Mouse (Mus musculus) thymus, adult 18-20 months (tissue): ENCODE measurements around the gene Lnx1.

Experiments
- DNase-seq, 2 experiments: peaks; one replicate each; pipeline ENCODE4 v3.0.0; 2022; ENCODE audit warnings: mixed read lengths in 2 of 2

Gene Lnx1

DNA sequence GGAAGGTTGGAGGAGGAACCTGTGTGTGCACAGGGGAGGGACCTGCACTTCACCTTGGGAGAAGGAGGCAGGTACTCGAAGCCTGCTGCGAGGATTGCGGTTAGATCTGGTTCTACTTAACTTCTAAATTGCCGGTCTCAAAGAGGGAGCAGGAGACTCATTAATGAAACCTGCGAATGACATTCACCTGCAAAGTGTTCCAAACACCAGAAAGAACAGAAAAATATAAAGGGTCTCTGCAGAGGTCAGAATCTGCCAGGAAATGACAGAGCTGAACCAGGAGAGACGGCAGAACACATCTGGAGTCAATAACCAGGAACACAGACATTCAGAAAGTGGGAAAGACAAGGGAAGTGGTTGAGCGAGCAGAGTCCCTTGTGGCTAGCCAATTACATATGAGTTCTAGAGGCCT, 8.3 kb downstream of the Lnx1 start:
- DNase-seq = no peak

- DNase-seq = no peak
Observed at GRCm38 (mm10) chr5:74693836-74694235, 8.9 kb downstream of the Lnx1 start.

DNA sequence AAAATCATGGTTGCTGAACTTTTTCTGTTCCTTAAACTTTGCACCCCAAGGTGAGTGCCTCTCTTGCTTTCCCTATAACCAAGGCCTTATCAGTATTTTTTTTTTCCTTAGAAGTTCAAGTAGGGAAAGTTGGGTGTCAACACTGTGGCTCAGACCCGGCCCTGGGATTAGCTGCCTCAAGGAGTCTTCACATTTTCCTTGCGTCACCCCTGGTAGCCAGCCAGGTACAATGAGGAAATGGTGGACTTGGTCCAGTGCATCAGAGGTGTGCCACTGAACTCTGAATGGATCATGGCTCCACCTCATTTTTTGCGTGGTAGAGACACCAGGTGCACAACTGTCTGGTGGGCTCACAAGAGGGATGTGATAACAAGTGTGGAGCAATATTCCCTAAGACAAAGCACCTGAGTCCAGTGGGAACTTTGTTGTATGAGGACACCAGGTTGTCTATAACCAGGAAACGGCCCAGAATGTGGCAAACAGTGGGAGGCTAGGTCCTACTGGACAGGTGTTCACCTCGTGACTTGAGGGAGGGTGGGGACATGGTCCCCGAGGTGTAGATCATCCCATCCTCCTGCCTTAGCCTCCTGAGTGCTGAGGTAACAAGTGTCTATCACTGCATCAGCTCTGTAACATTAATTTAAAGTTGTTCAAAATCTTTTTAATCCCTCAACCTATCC, 10.2 kb downstream of the Lnx1 start:
- no peak for DNase-seq

DNA sequence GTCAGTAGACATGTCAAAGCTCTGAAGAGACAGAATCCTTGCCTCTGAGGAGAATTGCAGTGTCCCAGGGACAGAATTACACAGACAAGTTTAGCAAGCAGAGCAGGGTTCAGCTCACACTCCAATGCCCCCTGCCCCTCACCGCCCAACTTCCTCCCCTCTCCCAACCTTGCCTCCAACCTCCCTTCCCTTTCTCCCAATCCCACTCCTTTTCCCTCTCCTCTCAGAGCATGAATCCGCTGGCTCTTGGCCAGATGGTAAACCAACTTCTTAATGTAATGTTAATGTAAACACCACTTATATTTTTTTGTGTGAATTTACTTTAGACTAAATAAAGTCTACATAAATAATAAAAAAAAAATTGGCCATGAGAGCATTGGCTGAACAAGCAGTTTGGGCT, 13.9 kb downstream of the Lnx1 start:
- no peak for DNase-seq

DNA sequence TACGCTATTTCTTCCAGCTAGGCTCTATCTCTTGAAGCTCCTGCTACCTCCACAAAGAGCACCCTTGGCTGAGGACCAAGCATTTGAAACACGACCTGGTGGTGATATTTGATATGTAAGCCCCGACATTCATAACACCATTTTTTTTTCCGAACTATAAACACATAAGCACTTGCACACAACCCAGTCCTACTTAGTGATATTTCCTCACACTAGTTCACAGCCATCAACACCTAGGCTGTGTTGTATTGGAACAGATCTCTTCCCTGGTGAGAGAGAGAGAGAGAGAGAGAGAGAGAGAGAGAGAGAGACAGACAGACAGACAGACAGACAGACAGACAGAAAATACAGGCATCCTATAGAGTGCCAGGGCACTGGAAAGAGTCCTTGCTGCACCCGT, 17.8 kb downstream of the Lnx1 start:
- no peak for DNase-seq

GRCm38 (mm10) chr5:74683832-74684231, 18.9 kb downstream of the Lnx1 start:
- DNase-seq = no peak

DNA sequence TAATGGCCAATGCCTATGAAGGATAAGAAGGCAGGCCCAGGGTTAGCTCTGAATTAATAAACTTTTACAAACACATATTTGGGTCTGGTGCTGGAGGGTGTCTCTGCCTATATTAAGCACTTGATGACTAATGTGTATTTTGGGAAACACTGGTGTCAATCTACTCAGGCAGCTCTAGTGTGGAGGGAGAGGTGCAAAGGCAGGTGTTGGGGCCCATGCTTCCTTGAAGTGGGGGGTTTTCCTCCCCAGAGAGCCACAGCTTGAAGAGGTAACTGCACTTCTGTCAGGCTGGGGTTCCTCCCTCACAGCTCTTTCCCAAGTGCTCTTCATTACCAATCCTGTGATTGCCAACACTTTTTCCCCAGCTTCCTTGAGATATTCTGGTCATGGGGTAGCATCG, 20.0 kb downstream of the Lnx1 start:
- DNase-seq = no peak

GRCm38 (mm10) chr5:74679631-74680030, 23.1 kb downstream of the Lnx1 start:
- DNase-seq = no peak

DNA sequence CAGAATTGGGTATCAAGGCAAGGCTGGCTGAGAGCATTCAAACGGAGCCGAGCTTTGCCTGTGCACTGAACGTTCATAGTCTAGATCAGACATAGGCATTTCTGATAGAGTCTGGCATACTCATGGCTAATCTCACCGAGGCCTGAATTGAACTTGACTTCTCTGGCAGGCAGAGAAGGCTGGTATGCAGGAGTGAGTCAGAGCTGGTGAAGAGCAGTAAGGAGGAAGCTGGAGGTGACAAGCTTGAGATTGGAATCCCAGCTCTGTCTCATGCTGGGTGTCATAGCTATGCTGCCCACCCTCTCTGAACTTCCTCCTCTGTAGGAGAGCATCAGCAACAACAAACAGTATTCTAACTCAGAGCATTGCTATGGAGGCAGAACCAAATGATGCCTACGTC, 24.0 kb downstream of the Lnx1 start:
- DNase-seq = no peak

DNA sequence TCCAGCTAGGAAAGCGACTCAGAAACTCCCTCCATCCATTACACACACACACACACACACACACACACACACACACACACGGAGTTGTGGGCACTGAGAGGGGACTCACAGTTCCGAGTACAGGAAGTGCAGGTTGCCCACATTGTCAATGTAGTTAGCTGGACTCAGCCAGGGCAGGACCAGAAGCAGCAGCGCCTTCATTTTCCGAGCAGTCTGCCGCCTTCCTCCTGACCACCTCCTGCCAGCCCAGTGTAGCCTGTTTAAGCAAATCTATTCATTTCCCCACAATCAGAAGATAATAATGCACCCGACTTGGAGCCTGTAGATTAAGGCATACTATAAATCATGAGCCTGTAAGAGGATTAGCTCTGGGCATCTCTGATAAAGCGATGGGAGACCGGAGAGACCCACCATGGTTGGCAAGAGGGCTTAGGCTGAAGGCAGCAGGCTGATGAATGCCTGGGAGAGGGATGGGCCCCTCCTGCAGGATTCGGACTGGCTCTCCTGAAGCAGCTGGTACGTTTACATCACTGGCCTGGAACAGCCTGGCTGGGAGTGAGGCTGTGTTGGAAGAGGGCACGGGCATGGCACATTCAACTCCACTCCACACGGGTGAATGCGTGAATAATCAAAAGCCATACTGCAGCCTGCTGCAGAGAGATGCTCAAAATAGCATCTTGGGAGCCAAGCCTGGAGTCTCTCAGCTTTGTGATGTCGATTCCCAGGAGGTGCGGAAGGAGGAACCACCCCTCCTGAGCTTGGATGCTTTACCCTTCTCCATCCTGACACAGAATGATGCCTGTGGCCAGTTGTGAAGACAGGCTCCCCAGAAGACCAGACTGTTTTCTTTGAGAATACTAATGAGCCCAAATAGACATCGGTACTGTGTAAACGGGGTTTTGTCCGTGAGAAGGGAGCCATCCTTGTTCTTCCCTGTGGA, 25.0 kb downstream of the Lnx1 start:
- no peak for DNase-seq

GRCm38 (mm10) chr5:74672556-74672955, 30.2 kb downstream of the Lnx1 start:
- no peak for DNase-seq

DNA sequence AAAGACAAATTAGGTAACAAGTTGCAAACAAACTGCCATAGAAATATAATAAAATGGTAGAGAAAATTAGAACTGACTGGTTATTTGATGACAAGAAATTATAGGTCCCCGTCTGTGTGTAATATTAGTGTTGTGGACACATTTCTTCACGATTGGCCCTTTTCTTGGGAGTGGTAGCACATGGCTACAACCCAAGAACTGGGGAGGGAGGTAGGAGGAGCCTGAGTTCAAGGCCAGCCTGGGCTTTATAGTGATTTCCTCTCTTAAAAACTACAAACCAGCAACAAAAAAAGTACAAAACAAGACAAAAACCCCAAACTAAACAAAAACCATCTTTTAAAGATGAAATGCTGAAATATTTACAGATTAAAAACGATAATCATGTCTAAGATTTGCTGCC, 31.8 kb downstream of the Lnx1 start:
- DNase-seq = no peak

DNA sequence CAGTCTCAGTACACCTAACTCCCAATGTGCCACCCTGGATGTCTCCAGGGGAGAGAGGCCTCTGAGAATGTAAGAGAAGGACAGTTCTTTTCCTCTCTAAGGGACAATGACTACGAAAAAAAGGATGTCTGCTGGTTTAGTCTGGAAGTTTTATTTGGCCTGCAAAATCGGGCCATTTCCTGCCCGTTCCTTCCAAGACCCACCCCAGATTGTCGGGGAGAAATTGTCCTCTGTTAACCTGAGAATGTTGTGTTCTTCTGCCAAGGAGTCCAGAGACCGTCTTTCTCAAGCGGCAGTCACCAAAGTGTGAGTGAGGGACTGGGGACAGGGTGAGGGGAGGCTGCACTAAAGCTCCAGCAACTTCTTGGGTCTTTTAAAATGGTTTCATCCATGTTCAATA, 32.8 kb downstream of the Lnx1 start:
- DNase-seq = no peak

- no peak for DNase-seq
Observed at GRCm38 (mm10) chr5:74668956-74669355, 33.8 kb downstream of the Lnx1 start.

DNA sequence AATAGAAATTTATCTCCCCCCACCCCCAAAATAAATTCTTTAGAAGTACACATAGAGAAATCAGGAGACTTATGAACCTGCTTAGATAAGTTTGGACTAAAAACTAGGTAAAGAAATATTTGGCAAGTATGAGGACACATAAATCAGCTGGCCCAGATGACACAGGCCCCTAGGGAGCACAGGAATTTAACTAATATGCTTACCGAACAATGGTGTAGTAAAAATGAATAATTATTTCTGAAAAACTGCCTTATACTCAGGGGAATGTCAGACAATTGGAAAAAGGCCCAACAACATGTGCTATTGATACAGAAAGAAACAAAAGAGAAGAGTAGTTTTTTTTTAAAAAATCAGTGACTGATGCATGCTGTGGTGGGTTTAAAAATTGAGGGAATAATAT, 40.1 kb downstream of the Lnx1 start:
- no peak for DNase-seq

DNA sequence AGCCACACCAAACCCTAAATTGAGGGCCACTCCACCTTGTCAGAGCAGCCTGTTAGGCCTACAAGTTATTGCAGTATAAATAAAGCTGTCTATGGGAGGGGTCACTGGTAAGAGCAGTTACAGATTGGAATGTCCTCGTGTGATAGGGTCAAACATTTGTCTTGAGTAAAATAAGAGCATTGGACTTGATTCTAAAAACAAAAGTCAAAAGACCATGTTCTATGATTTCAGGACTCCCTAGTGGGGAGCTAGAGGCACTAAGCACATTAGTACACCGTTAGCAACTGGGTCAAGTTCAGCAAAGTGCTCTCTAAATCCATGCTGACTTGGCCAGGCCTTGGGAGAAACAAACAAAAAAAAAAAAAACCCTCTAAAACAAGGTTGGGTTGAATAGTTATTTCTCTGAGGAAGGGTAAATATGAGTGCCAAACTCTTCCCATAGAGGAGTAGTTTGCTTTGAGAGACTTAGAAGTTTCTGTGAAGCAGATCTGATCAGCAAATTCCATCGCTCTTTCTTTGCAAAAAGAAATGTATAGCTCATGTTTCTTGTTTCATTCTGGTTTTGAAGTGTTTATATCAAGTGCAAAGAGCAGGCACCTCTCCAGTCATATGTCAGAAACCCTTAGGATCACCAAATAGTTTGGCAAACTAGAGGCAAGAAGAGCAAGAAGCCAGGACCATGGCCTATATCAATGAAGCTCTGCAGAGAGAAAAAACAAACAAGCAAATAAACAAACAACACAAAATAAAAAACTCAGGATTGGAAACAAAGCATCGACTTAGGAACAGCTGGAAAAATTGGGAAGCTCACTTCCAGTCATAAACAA, 40.8 kb downstream of the Lnx1 start:
- no peak for DNase-seq

GRCm38 (mm10) chr5:74659856-74660255, 42.9 kb downstream of the Lnx1 start:
- no peak for DNase-seq

GRCm38 (mm10) chr5:74659281-74659680, 43.4 kb downstream of the Lnx1 start:
- no peak for DNase-seq

DNA sequence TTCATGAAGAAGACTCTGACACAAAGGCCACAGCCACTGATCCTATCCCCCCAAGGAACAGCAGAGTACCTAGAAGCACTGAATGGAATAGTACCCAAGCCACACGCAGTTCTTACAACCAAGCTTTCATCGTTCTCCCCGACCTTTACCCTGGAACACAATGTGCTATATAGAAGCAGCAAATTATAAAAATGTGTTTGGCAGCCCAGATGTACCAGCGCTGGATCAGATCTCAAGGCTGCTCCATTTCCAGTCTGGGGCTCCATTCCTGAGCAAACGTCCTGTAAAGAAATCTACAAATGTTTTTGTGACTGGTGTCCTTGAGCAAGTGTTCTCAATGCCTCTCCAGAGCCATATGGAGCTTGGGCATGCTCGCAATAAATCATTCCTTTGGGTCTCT, 44.8 kb downstream of the Lnx1 start:
- no peak for DNase-seq

GRCm38 (mm10) chr5:74656410-74656809, 46.3 kb downstream of the Lnx1 start:
- no peak for DNase-seq

GRCm38 (mm10) chr5:74654527-74654926, 48.2 kb downstream of the Lnx1 start:
- DNase-seq = no peak

GRCm38 (mm10) chr5:74653766-74654165, 48.9 kb downstream of the Lnx1 start:
- no peak for DNase-seq

DNA sequence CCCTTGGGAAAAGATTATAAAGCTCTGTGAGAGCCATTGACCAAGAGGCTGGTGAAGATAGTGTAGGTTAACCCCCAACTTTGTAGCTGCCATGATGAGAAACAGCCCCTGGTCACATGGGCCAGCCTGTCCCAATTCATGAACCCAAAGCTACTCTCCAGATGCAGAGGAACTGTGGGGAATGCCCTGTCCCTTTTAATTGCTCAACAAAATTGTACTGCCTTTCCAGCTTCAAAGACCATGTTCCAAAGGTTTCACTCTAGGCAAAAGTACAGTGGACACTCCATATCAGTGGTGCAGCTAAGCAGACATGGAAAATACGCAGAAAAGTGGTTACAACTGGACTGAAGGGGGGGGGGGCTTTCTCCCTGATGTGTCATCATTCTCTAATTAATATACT, 53.6 kb downstream of the Lnx1 start:
- no peak for DNase-seq
